Mouse (Mus musculus) naive thymus-derived CD4-positive, alpha-beta T cell, adult 2 months (primary cell): ENCODE results near the gene Ahnak.
"Not testable (repeated sequence)": the region's sequence is repeated elsewhere in the genome, so short reads cannot be mapped to it uniquely, and the experiment has no call there.

Experiments used
- DNase-seq: peaks from one replicate; pipeline ENCODE4 v3.0.0-alpha.2; 2011; ENCODE audit warnings: low read depth

Ahnak gene

DNA sequence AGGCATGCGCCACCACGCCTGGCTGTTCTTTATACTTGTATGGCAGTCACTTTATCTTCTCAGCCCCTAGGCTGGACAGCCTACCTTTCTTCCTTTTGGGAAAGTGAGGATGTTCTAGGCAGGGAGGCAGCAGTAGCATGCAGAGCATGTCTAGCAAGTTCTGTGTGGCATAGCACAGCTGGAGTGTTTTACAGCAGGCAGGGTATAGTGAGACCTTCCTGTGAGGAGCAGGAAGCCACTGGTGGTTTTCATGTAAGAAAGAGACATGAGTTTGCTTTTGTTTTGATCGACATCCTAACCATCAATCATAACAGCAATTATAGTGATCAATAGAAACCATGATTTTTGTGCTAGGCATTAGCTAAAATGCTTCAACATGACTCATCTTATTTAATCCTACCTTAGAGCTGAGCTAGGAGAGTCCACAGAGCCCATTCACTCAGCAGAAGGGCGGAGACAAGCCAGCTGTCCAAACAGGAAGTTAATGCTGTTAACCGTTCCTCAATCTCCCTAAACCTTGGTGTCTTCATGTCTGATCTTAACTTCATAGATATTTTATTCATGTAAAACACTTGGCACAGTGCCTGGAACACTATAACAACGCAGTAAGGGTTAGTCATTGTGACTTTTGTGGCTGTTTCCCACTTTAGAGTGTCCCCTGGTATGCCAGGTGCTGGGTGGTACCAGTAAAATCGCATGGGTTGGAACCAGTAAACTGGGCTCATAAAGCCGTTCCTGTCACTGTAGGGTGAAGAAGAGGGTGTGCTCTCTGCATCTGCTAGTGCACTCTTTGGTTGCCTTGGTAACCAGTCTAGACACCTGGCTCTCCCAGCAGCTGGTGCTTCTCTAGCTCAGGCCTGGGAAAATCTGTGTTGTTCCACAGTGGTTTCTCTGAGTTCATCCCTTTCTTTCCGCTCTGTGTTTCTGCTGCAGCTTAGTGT lies 76.8 kb downstream of the Ahnak start:
- DNase-seq = peak; percentile 83

DNA sequence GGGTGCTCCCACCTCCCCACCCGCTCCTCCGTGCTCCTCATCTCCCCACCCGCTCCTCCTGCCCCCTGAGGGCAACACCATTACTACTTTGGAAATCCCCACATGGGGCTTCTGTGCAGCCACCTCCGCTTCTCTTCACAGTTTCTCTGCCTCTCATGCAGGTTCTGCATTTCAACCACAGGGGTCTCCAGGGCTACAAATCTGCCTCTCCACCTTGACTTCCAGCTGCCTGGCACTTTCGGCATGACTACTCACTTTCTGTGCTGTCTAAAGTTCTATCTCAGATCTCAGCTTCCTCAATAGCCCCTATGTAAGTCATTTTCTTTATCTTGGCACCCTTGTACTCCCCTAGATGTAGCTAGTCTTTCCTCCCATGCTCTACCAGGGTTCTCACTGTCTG lies 78.2 kb downstream of the Ahnak start:
- peak; percentile 50 for DNase-seq

DNA sequence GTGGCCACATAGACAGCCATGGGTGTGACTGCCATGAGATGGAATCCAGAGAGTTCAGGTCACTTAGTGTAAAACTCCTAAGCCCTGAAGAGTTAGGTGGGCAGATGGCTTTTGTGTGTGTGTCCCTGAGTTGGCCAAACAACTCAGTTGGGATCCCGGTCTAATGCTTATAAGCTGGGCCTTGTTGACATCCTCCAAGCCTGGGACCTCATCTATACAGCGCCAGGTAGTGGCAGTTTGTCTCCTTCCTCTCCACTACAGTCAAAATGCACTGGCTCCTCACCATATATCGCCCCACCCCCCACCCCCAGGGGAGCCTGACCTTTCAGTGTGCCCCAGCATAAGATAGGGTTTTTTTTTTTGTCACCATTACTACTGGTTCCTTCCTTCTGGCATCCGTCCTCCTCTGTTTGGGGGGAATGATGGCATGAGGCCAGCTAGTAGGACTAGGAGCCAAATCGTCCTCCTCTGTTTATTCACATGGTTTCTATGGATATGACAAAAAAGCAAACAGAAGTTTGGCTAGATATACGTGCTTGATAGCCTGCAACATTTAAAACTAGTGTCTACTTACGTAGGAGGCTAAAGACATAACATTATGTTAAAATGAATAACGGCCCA lies 80.7 kb downstream of the Ahnak start:
- peak; percentile 22 for DNase-seq

DNA sequence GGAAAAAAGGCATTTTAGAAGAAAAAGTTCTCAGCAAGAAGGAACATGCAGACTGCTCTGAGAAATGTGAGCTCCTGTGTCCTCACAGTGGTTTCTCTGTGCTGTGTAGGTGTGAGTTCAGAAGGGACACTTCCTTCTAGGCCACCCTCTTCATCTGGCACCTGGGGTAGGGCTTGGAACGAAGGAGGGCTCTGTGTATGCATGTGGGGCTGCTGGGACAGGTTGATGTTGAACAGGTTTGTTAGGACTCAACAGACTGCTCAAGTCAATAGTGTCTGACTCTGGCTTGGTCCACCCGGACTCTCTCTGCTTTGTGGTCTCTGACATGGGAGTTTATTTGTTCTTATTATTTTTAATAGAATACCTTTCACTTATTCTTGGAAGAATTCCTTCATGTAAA lies 81.2 kb downstream of the Ahnak start:
- DNase-seq = peak; percentile 20

DNA sequence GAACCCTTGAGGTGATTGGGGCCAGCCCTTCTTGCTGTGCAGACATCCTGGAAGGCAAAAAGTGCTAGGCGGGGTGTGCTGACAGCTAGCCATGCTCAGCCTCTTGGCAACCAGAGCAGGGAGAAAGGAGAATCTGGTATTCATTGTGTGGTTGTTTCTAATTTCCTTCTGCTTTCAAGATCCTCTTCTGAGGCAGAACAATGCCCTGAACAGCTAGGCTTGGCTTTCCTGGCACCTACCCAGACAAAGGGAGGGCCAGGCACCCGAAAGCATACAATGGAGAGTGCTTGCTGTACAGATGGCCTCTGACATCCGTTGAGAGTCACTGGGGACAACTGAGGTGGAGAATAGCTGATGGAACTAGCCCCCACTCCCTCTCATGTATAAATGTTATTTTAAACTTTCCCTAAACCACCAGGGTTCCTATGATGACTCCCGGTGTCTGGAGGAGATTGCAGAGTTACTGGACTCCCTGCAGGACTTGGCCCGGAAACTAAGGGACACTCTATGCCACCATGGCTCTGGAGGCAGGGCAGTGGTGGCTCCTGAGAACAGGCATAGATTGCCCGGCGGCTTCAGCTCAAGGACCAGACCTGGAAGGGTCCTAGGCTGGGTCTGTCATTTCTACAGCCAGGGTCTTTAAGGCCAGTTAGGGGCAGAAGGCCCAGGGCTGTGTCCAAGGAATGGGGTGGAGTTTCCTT lies 82.5 kb downstream of the Ahnak start:
- no peak for DNase-seq

DNA sequence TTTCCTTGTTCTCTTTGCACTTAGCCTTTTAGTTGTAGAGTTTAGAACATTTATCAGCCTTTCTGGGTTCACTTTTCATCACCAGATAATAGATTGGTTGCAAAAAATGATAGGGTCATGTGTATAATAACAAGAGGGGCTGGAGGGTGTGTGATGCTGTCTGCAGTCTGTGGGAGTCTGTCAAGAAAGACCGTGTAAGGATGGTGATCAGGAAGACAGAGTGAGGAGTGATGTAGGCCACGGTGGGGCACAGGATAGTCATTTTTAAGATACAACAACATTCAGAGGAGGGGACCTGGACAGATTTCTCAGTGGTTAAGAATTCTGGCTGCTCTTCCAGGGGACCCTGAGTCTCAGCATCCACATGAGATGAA lies 83.1 kb downstream of the Ahnak start:
- DNase-seq = no peak

DNA sequence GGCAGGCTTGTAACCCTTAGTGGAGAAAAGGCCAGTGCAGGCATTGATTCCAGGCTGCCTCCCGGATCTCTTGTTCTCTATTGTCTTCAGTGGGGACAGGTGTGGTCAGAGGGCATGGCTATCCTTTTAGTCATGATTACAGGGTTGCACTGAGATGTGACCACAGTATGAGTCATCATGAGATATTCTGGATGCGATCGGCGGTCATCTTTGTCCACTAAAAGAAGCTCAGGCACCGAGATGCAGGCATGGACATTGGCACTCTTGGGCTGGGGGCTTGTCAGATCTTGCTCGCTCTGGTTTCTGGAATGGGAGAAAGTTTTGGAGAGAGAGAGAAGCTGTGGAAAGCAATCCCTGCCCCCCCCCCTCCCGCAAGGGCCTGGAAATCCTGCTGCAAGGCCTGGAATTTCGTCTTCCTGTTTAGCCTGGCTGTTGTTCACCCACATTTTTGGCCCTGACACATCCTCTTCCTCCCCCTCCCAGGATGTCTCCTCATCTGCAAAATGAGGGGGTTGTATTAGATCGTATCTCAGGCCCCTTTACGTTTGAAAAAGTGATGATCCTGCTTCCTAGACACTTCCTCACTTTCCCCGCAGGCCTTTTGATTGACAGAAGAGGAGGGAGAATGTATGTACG lies 84.8 kb downstream of the Ahnak start:
- DNase-seq = no peak

DNA sequence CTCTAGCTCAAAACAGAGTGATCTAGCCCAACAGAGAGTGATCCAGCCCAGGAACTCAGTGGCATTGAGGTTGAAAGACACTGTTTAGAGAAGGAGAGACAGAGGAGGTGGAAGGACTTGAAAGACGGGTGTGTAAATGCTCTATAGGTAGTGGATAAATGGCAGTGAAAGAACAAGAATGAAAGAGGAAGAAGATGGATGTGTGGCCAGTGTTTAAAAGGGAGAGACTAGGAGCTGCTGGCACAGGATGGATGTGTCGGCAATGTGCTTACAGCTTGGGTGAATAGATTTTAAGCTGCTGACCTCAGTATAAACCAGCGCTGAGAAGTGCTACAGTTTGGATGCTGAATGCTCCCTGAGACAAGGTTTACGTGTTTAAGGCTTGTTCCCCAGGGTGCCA lies 85.3 kb downstream of the Ahnak start:
- DNase-seq = no peak

DNA sequence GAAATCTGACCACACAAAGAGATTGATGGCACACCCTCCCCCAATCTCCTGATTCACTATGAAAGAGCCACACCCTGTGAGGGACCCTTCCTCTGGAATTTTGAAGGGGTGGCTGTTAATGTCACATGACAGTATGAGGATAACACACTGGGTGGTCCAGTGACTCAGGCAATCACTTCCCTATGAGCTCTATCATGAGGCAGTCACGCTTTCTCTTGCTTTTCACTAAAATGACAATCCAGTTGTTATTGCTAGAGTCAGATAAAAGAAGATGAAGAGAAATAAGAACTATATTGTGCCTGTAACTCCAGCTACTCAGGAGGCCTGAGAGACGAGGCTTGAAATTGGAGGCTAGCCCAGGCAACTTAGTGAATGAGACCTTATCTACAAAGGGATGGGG lies 86.5 kb downstream of the Ahnak start:
- no peak for DNase-seq

DNA sequence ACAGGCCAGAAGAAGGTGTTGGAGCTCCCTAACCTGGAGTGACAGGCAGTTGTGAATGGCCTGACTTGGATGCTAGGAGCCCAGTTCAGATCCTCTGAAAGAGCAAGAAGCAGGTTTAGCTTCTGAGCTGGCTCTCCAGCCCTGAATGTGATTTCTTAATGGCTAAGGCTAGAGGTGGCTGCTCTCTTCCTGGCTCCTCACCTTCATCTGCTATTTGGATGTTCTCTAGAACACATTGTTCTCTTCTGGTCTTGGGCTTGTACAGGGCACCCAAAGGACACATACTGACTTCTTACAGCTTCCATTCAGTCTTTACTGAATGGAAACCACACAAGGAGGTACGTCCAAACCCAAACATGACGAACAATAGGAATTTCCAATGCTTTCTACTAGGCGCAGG lies 87.0 kb downstream of the Ahnak start:
- no peak for DNase-seq

DNA sequence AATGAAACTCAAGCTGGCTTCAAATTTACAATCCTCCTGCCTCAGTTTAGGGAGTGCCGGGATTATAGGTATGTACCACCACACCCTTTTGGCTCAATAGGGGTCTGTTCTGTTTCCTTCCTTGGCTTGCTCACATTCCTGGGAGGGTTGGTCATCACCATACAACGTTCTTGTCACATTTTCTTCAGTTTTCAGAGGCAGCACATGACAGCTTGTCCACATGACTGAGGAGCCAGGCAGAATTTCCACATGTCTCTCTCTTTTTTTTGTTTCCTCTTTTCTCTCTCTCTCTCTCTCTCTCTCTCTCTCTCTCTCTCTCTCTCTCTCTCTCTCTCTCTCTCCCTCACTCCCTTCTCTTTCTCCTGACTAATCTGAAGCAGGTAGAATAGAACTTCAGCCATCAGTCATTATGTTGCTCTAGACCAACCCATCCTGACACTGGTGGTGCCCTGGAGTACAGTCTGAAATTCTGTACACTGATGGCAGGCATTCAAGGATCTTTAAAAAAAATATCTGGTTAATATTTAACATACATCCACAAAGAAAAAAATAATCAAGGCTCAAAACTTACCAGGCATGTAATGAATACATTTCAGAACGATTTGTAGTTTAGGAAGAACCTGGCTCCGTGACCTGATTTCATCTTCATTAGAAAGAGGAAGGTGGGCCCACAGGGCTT lies 88.0 kb downstream of the Ahnak start:
- DNase-seq = no peak

DNA sequence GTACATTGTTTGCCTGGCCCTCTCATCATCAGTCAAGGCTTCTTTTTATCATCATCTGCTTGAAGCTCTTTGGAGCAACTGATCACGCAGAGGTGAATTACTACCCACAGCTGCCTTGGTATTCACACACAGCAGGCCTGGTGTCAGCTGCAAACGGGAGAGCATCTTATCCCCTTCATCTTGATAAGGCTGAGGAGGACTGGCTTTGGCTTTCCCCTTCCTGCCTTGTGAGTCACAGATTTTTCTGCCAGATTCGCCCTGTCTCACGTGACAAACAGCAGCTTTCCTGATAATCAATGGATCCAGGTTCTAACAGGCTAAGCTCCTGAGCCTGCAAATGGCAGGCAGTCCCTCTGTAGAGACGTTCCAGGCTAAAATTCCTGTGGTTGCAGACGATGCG lies 90.8 kb downstream of the Ahnak start:
- DNase-seq = no peak

DNA sequence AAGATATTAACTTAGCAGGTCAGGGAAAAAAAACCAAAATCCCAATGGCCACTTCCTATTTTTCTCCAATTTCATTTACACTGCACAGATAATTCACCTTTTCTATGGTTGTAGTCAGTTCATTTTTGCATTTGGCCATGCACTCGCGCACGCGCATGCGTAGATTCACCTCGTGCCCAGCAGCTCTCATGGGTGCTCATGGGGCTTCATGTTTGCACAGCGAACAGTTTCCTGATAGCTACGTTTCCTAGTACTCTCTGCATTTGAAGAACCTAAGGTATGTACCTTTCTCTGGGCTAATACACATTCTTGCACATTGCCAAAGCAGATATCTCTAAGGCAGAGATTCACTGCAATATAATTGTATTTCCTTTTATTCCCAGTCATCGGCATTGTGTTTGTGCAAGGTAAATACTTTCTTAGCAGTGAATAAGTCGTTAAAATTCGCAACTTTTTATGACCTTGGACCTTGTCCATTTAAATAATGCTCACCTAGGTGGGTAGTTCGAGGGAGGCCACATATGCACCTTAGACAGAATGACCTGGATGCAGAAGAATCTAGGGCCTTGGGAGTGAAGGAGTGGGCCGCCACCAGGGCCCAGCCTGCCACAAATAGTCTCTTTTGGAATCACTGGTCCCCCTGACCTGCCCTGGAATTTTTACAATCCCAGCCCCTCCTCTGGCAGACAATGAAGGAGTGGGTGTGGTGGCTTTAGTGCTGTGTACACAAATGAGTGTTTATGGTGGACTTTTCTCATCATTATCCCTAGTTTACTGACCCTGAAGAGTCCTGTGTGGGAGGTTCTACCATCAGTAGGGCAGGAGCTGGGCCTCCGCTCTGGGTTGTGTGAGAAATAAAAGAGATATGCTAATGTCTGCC lies 92.5 kb downstream of the Ahnak start:
- no peak for DNase-seq

DNA sequence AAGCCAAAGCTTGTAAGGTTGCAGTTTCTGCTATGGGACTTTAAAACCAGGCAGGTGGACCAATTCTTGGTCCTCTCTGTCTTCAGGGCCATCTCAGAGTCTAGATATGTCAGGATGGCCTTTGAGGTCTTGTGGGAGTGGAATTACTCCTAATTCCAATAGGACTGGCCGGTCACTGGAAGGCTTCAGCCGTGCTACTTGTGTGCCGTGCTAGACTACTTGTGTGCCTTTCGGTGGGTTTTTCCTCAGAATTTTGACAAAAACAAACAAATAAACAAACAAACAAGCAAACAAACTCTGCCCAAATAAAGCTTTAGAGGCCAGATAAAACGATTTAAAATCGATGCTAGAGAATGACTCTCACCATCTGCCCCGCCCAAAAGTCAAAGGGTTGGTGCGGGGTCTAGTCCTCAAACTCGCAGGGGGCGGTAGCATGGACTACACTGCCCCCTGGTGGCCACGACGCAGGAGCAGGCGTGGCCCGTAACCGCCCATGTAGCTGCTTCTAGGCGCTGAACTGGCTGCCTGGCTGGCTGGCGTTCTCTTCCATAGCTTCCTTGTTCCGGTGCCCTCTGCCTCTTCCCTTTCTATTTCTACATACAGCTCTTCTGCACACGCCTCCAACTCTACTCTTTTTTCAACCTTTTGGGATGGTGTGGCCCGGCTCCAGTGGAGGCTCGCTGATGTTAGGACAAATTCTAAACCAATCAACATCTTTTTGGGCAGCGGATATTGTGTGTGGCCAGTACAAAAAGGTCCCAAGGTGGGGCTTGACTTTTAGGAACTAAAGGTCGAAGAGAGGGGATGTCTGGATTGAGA lies 93.3 kb downstream of the Ahnak start:
- peak; percentile 94 for DNase-seq

DNA sequence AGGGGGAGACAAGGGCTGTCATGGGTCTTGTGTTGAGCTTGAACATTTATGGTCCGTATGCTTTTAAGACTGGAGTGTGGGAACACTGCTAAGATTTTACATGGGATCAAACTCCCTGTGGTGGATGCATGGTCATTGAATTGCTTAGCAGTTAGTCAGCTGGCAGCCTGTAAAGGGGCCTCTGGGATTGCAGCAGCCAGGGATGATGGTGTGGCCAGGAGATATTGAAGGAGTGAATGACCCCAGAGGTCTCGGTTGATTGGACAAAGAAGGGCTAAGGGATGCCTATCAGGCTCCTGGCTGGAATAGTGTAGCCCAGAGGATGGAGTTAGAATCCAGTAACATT lies 93.9 kb downstream of the Ahnak start:
- DNase-seq = no peak

DNA sequence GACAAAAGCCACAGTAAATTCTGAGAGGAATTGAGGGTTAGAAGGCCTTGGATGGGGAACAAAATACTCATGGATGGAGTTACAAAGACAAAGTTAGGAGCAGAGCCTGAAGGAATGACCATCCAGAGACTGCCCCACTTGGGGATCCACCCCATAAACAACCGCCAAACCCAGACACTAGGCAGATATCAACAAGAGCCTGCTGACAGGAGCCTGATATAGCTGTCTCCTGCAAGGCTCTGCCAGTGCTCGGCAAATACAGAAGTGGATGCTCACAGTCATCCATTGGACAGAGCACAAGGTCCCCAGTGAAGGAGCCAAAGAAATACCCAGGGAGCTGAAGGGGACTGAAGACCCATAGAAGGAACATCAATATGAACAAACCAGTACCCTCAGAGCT lies 94.8 kb downstream of the Ahnak start:
- not testable (repeated sequence) for DNase-seq

DNA sequence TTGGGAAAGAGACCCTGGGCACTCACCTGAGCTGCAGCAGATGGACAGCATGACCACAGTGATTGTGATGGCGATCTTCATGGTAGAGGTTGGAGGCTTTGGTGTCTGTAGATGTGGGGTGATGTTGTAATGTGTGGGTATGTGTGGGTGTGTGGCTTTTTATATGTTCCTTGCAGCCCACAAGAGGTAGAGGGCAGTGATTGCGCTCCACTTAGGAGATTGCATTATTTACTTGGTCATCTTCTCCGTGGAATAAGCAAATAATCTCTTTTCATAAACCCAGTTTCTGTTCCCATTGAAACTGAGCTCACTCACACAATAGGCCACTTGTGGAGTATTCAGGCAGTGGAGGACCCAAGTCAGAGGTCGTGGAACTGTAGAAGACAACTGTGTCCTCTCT lies 98.7 kb downstream of the Ahnak start, which contains the start of gene Scgb1a1:
Scgb1a1 (minus strand) TSS at position 138 of the 400 bp plus-strand sequence.
- DNase-seq = no peak

DNA sequence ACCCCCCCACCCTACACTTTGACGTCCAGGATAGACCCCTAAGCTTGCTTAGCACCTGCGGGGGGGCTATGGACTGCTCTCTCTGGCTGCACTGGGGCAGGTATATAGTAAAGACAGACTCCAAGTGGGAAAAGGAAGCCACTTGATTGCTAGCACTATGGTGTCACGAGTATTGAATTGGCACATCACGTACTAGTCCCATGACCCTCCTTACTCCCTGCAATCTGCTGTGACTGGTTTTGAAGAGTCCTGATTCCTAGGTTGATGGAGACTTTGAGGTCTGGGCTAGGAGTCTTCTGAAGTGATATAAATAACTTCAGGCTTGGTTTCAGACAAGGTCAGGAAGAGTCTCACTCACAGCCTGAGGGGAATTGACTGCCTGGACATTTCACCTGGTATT lies 101.1 kb downstream of the Ahnak start:
- no peak for DNase-seq

DNA sequence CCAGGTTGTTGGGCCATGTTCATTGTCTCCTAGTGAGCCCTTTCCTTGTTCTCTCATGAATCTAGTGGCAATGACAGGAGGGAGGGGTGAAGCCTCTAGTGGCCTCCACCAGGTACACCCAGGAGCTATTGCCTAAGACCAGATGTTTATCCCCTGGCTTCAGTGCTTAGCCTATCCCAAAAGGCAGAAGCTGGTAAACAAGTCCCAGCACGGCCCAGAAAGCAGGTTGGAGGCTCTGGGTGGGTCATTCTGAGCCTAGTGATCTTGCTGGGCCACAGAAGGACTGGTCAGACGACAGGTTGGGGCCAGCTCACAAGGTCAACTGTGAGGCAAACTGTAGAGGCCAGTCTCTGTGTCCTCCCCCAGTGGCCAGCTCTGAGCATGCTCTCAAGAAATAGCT lies 101.6 kb downstream of the Ahnak start:
- DNase-seq = no peak

DNA sequence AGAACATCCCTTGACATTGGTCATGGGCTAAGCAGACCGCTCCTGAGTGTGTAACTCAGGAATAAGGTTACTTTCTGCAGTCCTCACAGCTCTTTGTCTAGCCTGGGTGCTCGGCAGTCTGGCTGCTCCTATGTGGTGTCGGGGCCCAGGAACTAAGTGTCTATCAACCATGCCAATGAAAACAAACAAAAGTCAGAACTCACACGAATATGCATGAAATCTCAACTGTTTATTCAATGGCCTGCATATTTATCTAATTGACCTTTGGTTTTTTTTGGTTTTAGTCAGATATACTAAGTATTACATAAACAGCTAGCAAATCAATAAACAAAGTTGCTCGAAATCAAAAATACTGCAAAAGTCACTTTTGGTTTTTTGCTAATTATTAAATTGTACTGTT lies 106.0 kb downstream of the Ahnak start:
- no peak for DNase-seq
